Mouse (Mus musculus) limb, embryonic 14.5 days (tissue): Measurements from ENCODE around the gene Pskh1. TPM values are rescaled to one million over a fixed set of nuclear protein-coding genes. Genes with fewer than 3 reads are reported as not detected.

Experiments
- ATAC-seq: fragments of 200-750 bp; cut with Nextera tagmentation; 2 replicates; pipeline ENCODE4 v1.8.0; 2017; ENCODE audit warnings: low read depth, moderate number of reproducible peaks, moderate TSS enrichment; ENCODE audit not compliant: low FRiP score
- DNase-seq: peaks from one replicate; pipeline ENCODE4 v3.0.0-alpha.2; 2015; ENCODE audit warnings: low spot score
- H3K27ac ChIP-seq: fragments of 300-500 bp; sonication (generic); replicated peaks from 2 replicates; pipeline ENCODE4 v1.5.1; 2014; ENCODE audit warnings: low read depth, mild to moderate bottlenecking, low read length, moderate library complexity, mixed read lengths
- H3K27me3 ChIP-seq: fragments of 300-500 bp; sonication (generic); 2 replicates; pipeline ENCODE4 v1.6.1; 2014; ENCODE audit warnings: low read length, mixed read lengths; ENCODE audit not compliant: control insufficient read depth, insufficient read depth
- H3K36me3 ChIP-seq: fragments of 300-500 bp; sonication (generic); 2 replicates; pipeline ENCODE4 v1.6.1; 2014; ENCODE audit warnings: mild to moderate bottlenecking, low read length, moderate library complexity, mixed read lengths; ENCODE audit not compliant: control insufficient read depth, insufficient read depth
- H3K4me1 ChIP-seq: fragments of 300-500 bp; sonication (generic); 2 replicates; pipeline ENCODE4 v1.6.1; 2014; ENCODE audit warnings: antibody characterized with exemption, low read length, mixed read lengths; ENCODE audit not compliant: control insufficient read depth, insufficient read depth
- H3K4me2 ChIP-seq: fragments of 300-500 bp; sonication (generic); replicated peaks from 2 replicates; pipeline ENCODE4 v1.6.1; 2014; ENCODE audit warnings: low read depth, mild to moderate bottlenecking, low read length, moderate library complexity; ENCODE audit not compliant: severe bottlenecking
- H3K4me3 ChIP-seq: fragments of 300-500 bp; sonication (generic); replicated peaks from 2 replicates; pipeline ENCODE4 v1.5.1; 2014; ENCODE audit warnings: low read length
- H3K9ac ChIP-seq: fragments of 300-500 bp; sonication (generic); 2 replicates; pipeline ENCODE4 v1.6.1; 2014; ENCODE audit warnings: mild to moderate bottlenecking, low read depth, low read length, moderate library complexity; ENCODE audit not compliant: severe bottlenecking
- H3K9me3 ChIP-seq: fragments of 300-500 bp; sonication (generic); 2 replicates; pipeline ENCODE4 v1.6.1; 2016; ENCODE audit warnings: low read length; ENCODE audit not compliant: control insufficient read depth
- POLR2A ChIP-seq: fragments of 200-500 bp; IDR thresholded peaks from 2 replicates; pipeline ENCODE4 v1.8.0; 2012; ENCODE audit warnings: inconsistent platforms, mild to moderate bottlenecking, moderate library complexity, borderline replicate concordance; ENCODE audit not compliant: insufficient read depth, insufficient read length; ENCODE audit errors: extremely low read depth
- WGBS: fragments of 180-500 bp; shearing (Covaris S2); extraction: QIAGEN DNeasy Blood & Tissue Kit; methylation state at CpG from one replicate; pipeline ENCODE4 v1.1.7; 2014; 5-methylcytosine and 5-hydroxymethylcytosine counted together
- polyA plus RNA-seq, 2 experiments: library from polyadenylated mRNA; depleted of rRNA in 1 of 2; stranded (reverse) in 1 of 2; unstranded in 1 of 2; fragments of >200 nt; fragmentation: Nextera tagmentation in 1 of 2; extraction: Ambion mirVana in 1 of 2; gene quantifications; 2 replicates each; pipeline versions ENCODE4 v1.2.1 to v1.2.3; 2012 to 2014

Pskh1 gene
- polyA plus RNA-seq, 2 experiments, result 33.1 to 57.2 TPM

DNA sequence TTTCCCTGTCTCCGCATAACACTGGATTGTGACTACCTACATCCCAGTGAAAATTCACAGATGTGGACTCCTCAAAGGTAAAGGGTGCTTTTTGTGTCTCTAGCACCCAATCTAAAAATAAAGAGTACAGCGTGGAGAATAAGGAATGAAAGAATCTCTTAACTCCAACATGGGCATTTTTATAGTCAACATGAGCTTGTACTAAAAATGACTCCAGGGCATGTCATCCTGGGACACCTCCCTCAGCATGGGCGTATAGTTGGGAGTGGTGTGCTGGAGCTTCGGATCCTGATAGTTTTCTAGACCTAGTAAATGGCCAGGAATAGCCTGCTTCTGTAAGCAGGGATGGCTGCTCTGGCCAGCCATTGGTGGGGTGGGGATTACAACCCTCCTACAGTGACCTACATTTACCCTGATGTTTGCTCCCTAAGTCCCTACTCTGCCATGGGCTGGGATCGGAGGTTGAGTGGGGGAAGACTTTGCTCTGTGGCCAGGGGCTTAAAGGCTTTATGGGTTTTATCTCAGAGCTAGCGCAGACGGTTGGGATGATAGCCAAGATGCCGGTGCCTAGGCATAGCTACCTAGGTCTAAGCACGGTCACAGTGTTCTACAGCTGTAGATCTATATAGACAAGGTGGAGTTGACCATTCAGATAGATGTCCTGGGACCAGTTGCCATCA lies 2.3 kb upstream of the Pskh1 start:
- Histone ChIP-seq H3K9ac (no peak overlapping the region), H3K36me3 (peaks cover 17% of the 10 kb centered on the region), H3K4me1 (peaks cover 8% of the 10 kb centered on the region), H3K27ac (no peak overlapping the region), H3K9me3 (no peaks in the 10 kb centered on the region), H3K4me2 (no peak overlapping the region), H3K27me3 (no peaks in the 10 kb centered on the region), H3K4me3 (no peak overlapping the region)
- ATAC-seq, result no peak
- no peak for DNase-seq
- 81% methylated on average over 9 of the region's 9 CpGs for WGBS
- TF ChIP-seq POLR2A, result no peak

- peaks cover 5% of the 10 kb centered on the region; the same call in 1 of the 2 replicates for H3K4me1 ChIP-seq
- peak overlapping the region; percentile 99 for H3K9ac ChIP-seq
- H3K36me3 ChIP-seq, result peaks cover 4% of the 10 kb centered on the region
- peak overlapping the region; percentile 94 for H3K4me3 ChIP-seq
- ATAC-seq (no peak), DNase-seq (peak; percentile 6)
- peak overlapping the region; percentile 66 for H3K4me2 ChIP-seq
- H3K27me3 ChIP-seq, result no peaks in the 10 kb centered on the region
- no peak for TF ChIP-seq POLR2A
- H3K27ac ChIP-seq, result peak overlapping the region; percentile 88
- no peaks in the 10 kb centered on the region for H3K9me3 ChIP-seq
- 32% methylated on average over 16 of the region's 16 CpGs for WGBS
These were observed 838 bp downstream of the Pskh1 start for GRCm38 (mm10) chr8:105900941-105901616.

- Histone ChIP-seq H3K9me3 (no peaks in the 10 kb centered on the region), H3K36me3 (peaks cover 31% of the 10 kb centered on the region), H3K27me3 (no peaks in the 10 kb centered on the region), H3K4me2 (no peak overlapping the region), H3K27ac (no peak overlapping the region), H3K4me1 (no peaks in the 10 kb centered on the region), H3K9ac (no peak overlapping the region), H3K4me3 (no peak overlapping the region)
- 87% methylated on average over 3 of the region's 3 CpGs for WGBS
- DNase-seq (no peak), ATAC-seq (no peak)
- TF ChIP-seq POLR2A, result no peak
These were observed 19.1 kb downstream of the Pskh1 start for GRCm38 (mm10) chr8:105919390-105919789.

DNA sequence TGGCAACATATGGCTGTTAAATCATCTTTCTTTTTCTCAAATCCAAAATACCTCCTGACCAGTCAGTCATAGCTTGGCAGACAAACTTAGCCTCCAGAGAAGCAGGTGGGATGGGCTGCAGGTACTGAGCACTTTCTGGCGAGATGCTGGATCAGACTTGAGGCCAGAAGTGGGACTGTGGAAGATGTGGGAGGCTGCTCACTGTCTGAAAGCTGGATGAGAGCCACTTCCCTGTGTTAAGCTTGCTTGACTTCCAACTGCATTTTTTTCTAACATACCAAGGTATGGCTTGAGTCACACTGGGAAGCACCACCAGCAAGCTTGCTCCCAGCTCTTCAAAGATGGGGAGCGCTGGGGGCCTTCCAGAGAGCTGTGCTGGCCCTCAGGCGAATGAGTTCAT lies 24.9 kb downstream of the Pskh1 start:
- WGBS, result 65% methylated on average over 3 of the region's 3 CpGs
- H3K27me3 ChIP-seq, result no peaks in the 10 kb centered on the region
- H3K4me1 ChIP-seq, result no peaks in the 10 kb centered on the region
- H3K9ac ChIP-seq, result no peak overlapping the region
- H3K27ac ChIP-seq, result no peak overlapping the region
- no peaks in the 10 kb centered on the region for H3K9me3 ChIP-seq
- no peak for TF ChIP-seq POLR2A
- H3K4me2 ChIP-seq, result no peak overlapping the region
- ATAC-seq (no peak), DNase-seq (no peak)
- no peak overlapping the region for H3K4me3 ChIP-seq
- H3K36me3 ChIP-seq, result peaks cover 19% of the 10 kb centered on the region

- ATAC-seq, result peak; percentile 54; the same call in 1 of the 2 replicates
- H3K4me1 ChIP-seq, result no peaks in the 10 kb centered on the region
- no peak overlapping the region for H3K4me2 ChIP-seq
- no peak overlapping the region for H3K27ac ChIP-seq
- H3K4me3 ChIP-seq, result no peak overlapping the region
- H3K36me3 ChIP-seq, result peaks cover 47% of the 10 kb centered on the region
- no peak for DNase-seq
- 16% methylated on average over 8 of the region's 8 CpGs for WGBS
- H3K9ac ChIP-seq, result no peak overlapping the region
- no peaks in the 10 kb centered on the region for H3K9me3 ChIP-seq
- TF ChIP-seq POLR2A, result no peak
- no peaks in the 10 kb centered on the region for H3K27me3 ChIP-seq
These were observed 30.4 kb downstream of the Pskh1 start for GRCm38 (mm10) chr8:105930602-105931001.
